Mouse (Mus musculus): Measurements from ENCODE around the gene Smg6. TPM values are rescaled to one million over a fixed set of nuclear protein-coding genes. Genes with fewer than 3 reads are reported as not detected.
A peak's percentile ranks its signal among the peaks of the same experiment; 100 is the strongest.

The Smg6 gene
- polyA plus RNA-seq, 1 experiment from 2014 or later: 19.8 TPM

DNA sequence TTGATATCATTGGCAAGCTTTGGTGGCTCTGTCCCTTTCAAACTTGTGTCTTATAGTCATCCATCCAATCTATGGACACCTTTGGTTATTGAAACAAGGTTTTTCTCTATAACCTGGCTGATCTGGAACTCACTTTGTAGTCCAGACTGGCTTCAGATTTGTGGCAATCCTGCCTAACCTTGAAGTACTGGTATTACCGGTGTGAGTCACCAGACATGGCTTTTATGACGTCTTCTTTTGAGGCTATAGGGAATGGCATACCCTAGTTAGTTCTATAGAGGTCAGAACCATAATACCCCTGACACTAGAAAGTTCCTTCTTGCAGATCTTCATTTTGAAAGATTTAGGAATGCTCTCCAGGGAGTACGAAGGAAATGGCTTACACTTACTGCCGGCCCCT, 120.2 kb downstream of the Smg6 start:
- Histone ChIP-seq H3K4me2 (replicated peaks; ENCODE audit: low read depth, low read length) (no peak overlapping the region), H3K36me3 (ENCODE audit: control insufficient read depth, insufficient read depth, low read length) (peaks cover 5% of the 10 kb centered on the region), H3K4me1 (ENCODE audit: control insufficient read depth, insufficient read depth, low read length) (peaks cover 36% of the 10 kb centered on the region), H3K9ac (ENCODE audit: low read depth, low read length) (no peak overlapping the region), H3K9me3 (ENCODE audit: control insufficient read depth, low read length) (no peaks in the 10 kb centered on the region), H3K27me3 (ENCODE audit: control insufficient read depth, insufficient read depth, low read length) (no peaks in the 10 kb centered on the region), H3K4me3 (ENCODE audit: low read length) (no peak overlapping the region), H3K27ac (ENCODE audit: low read depth, low read length) (peak overlapping the region; percentile 32; the same call in 1 of the 2 replicates)
- ATAC-seq (ENCODE audit: low FRiP score, low TSS enrichment): no peak
- 68% methylated on average over 4 of the region's 4 CpGs for WGBS

DNA sequence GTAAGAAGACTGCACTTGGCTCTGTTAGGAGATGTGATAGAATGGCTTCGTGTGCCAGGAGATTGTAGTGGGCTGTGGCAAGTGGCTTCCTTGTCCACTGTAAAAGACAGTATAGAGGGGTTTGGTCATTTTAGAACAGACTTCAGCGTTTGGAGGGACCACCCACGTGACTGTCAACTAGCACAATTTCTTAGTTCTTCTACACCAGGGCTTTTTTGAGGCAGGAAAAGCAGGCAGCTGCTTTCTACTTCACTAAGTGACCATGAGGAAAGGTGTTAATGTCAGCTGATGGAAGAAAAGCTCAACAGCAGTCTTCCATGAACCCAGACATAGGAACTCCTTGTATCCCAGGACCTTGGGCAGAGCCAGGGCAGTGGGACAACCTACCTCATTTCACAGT, 121.0 kb downstream of the Smg6 start:
- H3K36me3 ChIP-seq (ENCODE audit: control insufficient read depth, insufficient read depth, low read length): peaks cover 2% of the 10 kb centered on the region
- H3K27ac ChIP-seq (ENCODE audit: low read depth, low read length): peak overlapping the region; percentile 98
- H3K4me3 ChIP-seq (ENCODE audit: low read length): no peak overlapping the region
- H3K9me3 ChIP-seq (ENCODE audit: control insufficient read depth, low read length): no peaks in the 10 kb centered on the region
- no peak for ATAC-seq (ENCODE audit: low FRiP score, low TSS enrichment)
- H3K4me1 ChIP-seq (ENCODE audit: control insufficient read depth, insufficient read depth, low read length): peaks cover 44% of the 10 kb centered on the region
- H3K27me3 ChIP-seq (ENCODE audit: control insufficient read depth, insufficient read depth, low read length): no peaks in the 10 kb centered on the region
- no peak overlapping the region for H3K4me2 ChIP-seq (replicated peaks; ENCODE audit: low read depth, low read length)
- WGBS: 71% methylated on average over 3 of the region's 3 CpGs
- H3K9ac ChIP-seq (ENCODE audit: low read depth, low read length): no peak overlapping the region

DNA sequence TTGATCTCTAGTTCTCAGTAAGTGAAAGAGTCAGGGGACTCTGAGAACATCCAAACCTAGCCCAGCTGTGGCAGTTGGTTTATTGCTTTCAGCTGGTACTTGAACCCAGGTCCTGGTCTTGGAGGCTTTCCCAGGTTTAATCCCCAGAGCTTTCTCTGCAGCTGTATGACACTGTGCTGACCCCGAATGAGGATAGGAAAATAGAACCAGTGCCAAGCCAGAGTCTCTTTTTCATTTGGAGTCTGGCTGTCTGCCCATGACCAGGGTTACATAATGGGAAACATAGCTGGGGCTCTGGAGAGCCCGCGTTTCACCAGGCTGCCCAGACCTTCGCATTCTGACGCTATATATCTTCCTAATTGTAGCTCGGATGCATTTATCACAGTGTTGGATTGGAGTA, 121.4 kb downstream of the Smg6 start:
- no peak overlapping the region for H3K4me3 ChIP-seq (ENCODE audit: low read length)
- no peak overlapping the region for H3K4me2 ChIP-seq (replicated peaks; ENCODE audit: low read depth, low read length)
- peak overlapping the region; percentile 98 for H3K27ac ChIP-seq (ENCODE audit: low read depth, low read length)
- no peak overlapping the region for H3K9ac ChIP-seq (ENCODE audit: low read depth, low read length)
- H3K4me1 ChIP-seq (ENCODE audit: control insufficient read depth, insufficient read depth, low read length): peaks cover 48% of the 10 kb centered on the region
- H3K36me3 ChIP-seq (ENCODE audit: control insufficient read depth, insufficient read depth, low read length): no peaks in the 10 kb centered on the region
- H3K9me3 ChIP-seq (ENCODE audit: control insufficient read depth, low read length): no peaks in the 10 kb centered on the region
- WGBS: 46% methylated on average over 6 of the region's 6 CpGs
- H3K27me3 ChIP-seq (ENCODE audit: control insufficient read depth, insufficient read depth, low read length): no peaks in the 10 kb centered on the region
- peak; percentile 65 for ATAC-seq (ENCODE audit: low FRiP score, low TSS enrichment)

DNA sequence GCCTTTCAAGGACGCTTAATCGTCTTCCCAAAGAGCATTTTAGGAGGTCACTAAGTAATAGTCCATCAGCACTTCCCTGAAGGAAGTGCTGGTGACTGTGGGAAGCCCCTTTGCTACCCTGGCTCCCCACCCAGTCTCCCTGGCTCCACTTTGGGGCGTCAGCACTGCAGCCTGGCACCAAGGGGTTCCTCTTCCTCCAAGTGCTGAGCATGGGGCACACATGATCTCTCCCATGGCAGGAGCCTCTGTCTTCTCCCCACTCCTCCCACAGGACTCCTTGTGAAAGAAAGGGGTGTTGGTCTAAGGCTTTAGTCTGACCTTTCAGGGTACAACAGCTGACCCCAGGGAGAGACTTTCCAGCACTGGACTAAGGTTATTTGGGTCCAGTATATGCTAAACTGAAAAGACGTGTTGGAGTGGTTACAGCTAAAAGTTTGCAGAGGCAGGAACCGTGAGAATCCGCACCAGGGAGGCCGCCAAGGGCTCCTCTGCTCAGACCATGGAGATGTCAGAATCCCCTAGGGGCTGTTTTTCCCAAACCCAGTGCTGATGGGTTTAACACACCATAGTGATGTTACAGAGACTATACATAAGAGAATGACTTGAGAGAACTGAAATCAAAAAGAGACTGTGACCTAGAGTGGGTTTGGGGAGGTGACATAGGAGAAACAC, 122.2 kb downstream of the Smg6 start:
- H3K9me3 ChIP-seq (ENCODE audit: control insufficient read depth, low read length): no peaks in the 10 kb centered on the region
- no peaks in the 10 kb centered on the region for H3K27me3 ChIP-seq (ENCODE audit: control insufficient read depth, insufficient read depth, low read length)
- no peak overlapping the region for H3K4me3 ChIP-seq (ENCODE audit: low read length)
- peak overlapping the region; percentile 98 for H3K27ac ChIP-seq (ENCODE audit: low read depth, low read length)
- ATAC-seq (ENCODE audit: low FRiP score, low TSS enrichment): no peak
- 62% methylated on average over 7 of the region's 7 CpGs for WGBS
- H3K9ac ChIP-seq (ENCODE audit: low read depth, low read length): no peak overlapping the region
- no peak overlapping the region for H3K4me2 ChIP-seq (replicated peaks; ENCODE audit: low read depth, low read length)
- H3K4me1 ChIP-seq (ENCODE audit: control insufficient read depth, insufficient read depth, low read length): peaks cover 56% of the 10 kb centered on the region
- H3K36me3 ChIP-seq (ENCODE audit: control insufficient read depth, insufficient read depth, low read length): no peaks in the 10 kb centered on the region

DNA sequence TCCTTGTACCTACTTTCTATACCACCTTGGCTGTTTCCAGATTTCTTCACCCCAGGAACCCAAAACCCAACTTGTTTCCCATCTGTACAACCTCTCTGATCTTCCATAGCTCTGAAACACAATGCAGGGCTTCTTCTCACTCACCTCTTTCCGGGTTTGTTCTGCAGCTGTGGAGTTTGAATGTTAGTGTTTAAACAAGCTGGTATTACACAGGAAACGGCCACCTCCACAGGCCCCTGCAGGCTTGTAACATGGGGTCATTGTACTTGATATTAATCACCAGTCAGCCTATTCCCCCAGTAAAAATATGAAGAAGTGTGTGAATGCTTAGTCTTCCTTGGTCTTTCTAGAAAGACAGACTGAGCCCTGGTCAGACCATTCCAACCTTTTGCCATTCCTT, 123.5 kb downstream of the Smg6 start:
- peak overlapping the region; percentile 98 for H3K27ac ChIP-seq (ENCODE audit: low read depth, low read length)
- no peaks in the 10 kb centered on the region for H3K36me3 ChIP-seq (ENCODE audit: control insufficient read depth, insufficient read depth, low read length)
- H3K4me1 ChIP-seq (ENCODE audit: control insufficient read depth, insufficient read depth, low read length): peaks cover 65% of the 10 kb centered on the region
- 11% methylated on average over 2 of the region's 2 CpGs for WGBS
- H3K9ac ChIP-seq (ENCODE audit: low read depth, low read length): no peak overlapping the region; the same call in 1 of the 2 replicates
- no peaks in the 10 kb centered on the region for H3K9me3 ChIP-seq (ENCODE audit: control insufficient read depth, low read length)
- no peak for ATAC-seq (ENCODE audit: low FRiP score, low TSS enrichment)
- no peak overlapping the region for H3K4me3 ChIP-seq (ENCODE audit: low read length)
- H3K27me3 ChIP-seq (ENCODE audit: control insufficient read depth, insufficient read depth, low read length): no peaks in the 10 kb centered on the region
- no peak overlapping the region for H3K4me2 ChIP-seq (replicated peaks; ENCODE audit: low read depth, low read length)

DNA sequence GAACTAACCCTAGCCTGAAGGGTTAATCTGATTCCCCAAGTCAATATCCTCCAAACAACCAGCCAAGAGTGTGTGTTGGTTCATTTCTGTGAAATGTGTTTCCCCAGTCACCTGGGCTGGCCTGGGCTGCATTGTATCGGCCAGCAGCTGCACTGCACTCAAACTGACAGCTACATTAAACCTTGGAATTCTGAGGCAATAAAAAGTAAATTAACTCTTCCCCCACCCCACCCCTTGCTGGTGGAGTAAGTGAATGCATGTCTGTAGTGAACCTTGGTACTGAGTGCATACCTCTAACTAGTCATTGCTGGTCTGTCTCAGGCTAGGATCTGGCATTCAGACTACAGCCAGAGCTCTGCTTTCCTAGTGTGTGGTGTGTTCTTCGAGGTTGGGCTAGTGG, 124.2 kb downstream of the Smg6 start:
- 15% methylated on average over 2 of the region's 2 CpGs for WGBS
- H3K4me3 ChIP-seq (ENCODE audit: low read length): no peak overlapping the region
- H3K9ac ChIP-seq (ENCODE audit: low read depth, low read length): no peak overlapping the region; the same call in 1 of the 2 replicates
- peak; percentile 56 for ATAC-seq (ENCODE audit: low FRiP score, low TSS enrichment)
- H3K36me3 ChIP-seq (ENCODE audit: control insufficient read depth, insufficient read depth, low read length): 0 out of 2 replicates have a peak, but pooled peaks cover under 1% of the 10 kb centered on the region
- H3K4me2 ChIP-seq (replicated peaks; ENCODE audit: low read depth, low read length): no peak overlapping the region
- H3K4me1 ChIP-seq (ENCODE audit: control insufficient read depth, insufficient read depth, low read length): peaks cover 68% of the 10 kb centered on the region
- no peaks in the 10 kb centered on the region for H3K27me3 ChIP-seq (ENCODE audit: control insufficient read depth, insufficient read depth, low read length)
- no peaks in the 10 kb centered on the region for H3K9me3 ChIP-seq (ENCODE audit: control insufficient read depth, low read length)
- peak overlapping the region; percentile 98; the same call in 1 of the 2 replicates for H3K27ac ChIP-seq (ENCODE audit: low read depth, low read length)

DNA sequence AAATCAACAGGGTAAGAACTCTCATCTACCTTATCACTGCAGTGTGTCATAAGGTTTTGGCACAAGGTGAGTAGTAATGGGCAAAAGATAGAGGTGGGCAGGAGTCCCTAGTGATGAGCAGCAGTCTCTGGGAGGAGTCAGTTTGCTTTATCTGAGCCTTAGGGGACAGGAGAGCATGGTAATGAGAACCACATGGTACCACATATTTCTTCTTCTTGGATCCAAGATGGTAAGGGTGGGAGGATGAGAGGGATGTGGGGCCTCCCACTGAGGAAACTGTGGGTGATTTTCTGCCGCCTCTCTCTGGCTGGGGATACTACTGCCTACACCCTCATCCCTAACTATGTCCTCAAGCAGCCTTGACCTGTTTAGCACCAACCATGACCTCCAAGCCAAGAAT, 125.6 kb downstream of the Smg6 start:
- H3K9ac ChIP-seq (ENCODE audit: low read depth, low read length): peak overlapping the region; percentile 31; the same call in 1 of the 2 replicates
- peak overlapping the region; percentile 91 for H3K27ac ChIP-seq (ENCODE audit: low read depth, low read length)
- H3K27me3 ChIP-seq (ENCODE audit: control insufficient read depth, insufficient read depth, low read length): no peaks in the 10 kb centered on the region
- ATAC-seq (ENCODE audit: low FRiP score, low TSS enrichment): no peak
- H3K4me2 ChIP-seq (replicated peaks; ENCODE audit: low read depth, low read length): no peak overlapping the region
- 0 out of 2 replicates have a peak, but pooled peaks cover 3% of the 10 kb centered on the region for H3K36me3 ChIP-seq (ENCODE audit: control insufficient read depth, insufficient read depth, low read length)
- no peak overlapping the region for H3K4me3 ChIP-seq (ENCODE audit: low read length)
- no peaks in the 10 kb centered on the region for H3K9me3 ChIP-seq (ENCODE audit: control insufficient read depth, low read length)
- H3K4me1 ChIP-seq (ENCODE audit: control insufficient read depth, insufficient read depth, low read length): peaks cover 74% of the 10 kb centered on the region
- WGBS: 17% methylated on average over 1 of the region's 1 CpGs

DNA sequence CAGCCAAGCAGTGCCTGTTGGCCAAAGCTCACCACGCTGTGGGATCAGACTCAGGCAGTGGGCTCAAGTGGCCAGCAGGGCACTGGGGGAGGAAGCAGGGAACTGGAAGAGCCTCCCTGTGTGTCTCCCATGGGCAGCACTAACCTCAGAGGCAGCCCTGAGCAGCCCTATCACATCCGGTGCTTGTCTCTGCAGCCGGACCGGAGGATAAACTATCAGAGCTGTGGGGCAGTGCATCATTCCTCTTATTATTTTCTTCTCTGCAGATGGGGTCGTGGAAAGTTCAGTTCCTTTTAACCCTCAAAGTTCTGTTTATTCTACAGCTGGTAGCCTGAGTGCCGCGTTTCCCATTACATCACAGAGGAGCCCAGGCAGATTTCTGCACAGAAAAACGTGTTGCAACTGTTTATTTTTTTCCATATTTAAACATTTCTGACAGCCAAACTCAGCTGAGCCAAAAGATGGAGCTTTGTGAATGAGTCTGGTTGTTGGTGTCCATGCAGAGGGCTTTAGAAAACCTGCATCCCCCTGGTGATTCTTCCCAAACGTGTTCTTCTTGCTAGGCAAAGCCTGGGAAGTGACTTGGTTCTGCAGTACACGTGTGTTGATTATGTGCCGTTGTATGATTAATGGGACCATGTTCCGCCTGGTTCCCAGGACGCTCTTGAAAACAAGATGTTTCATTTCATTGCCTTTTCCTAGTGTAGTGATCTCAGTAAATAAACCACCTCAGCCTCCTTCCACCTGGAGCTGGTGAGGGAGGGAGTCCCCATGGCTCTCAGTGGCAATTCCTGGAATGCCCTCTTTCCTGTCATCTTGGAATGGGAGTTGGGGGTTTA, 126.3 kb downstream of the Smg6 start:
- H3K9me3 ChIP-seq (ENCODE audit: control insufficient read depth, low read length): no peaks in the 10 kb centered on the region
- no peaks in the 10 kb centered on the region for H3K27me3 ChIP-seq (ENCODE audit: control insufficient read depth, insufficient read depth, low read length)
- H3K4me2 ChIP-seq (replicated peaks; ENCODE audit: low read depth, low read length): no peak overlapping the region
- H3K36me3 ChIP-seq (ENCODE audit: control insufficient read depth, insufficient read depth, low read length): 0 out of 2 replicates have a peak, but pooled peaks cover 3% of the 10 kb centered on the region
- WGBS: 10% methylated on average over 13 of the region's 13 CpGs
- H3K4me3 ChIP-seq (ENCODE audit: low read length): no peak overlapping the region
- H3K9ac ChIP-seq (ENCODE audit: low read depth, low read length): peak overlapping the region; percentile 31; the same call in 1 of the 2 replicates
- peak; percentile 69 for ATAC-seq (ENCODE audit: low FRiP score, low TSS enrichment)
- H3K4me1 ChIP-seq (ENCODE audit: control insufficient read depth, insufficient read depth, low read length): peaks cover 69% of the 10 kb centered on the region
- peak overlapping the region; percentile 91 for H3K27ac ChIP-seq (ENCODE audit: low read depth, low read length)

DNA sequence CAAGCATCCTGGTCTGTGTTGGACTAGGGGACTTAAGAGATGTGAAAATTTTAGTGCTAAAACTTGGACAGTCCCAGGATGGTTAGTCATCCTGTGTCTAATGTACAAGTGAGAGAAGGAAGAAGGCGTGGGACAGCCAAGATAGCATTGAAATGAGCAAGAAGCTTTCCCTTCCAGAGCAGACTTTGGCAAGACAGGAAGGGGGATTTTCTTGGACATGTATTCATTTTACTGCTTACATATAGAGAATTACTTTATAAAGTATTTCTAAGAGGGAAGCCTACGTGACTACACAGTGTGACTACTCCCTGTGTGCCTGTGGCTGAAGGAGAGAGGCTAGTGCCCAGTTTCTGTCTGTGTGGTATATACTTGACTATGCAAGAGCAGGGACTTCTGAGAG, 127.4 kb downstream of the Smg6 start:
- peaks cover 65% of the 10 kb centered on the region for H3K4me1 ChIP-seq (ENCODE audit: control insufficient read depth, insufficient read depth, low read length)
- no peak for ATAC-seq (ENCODE audit: low FRiP score, low TSS enrichment)
- H3K36me3 ChIP-seq (ENCODE audit: control insufficient read depth, insufficient read depth, low read length): peaks cover 3% of the 10 kb centered on the region; the same call in 1 of the 2 replicates
- peak overlapping the region; percentile 91 for H3K27ac ChIP-seq (ENCODE audit: low read depth, low read length)
- no peaks in the 10 kb centered on the region for H3K27me3 ChIP-seq (ENCODE audit: control insufficient read depth, insufficient read depth, low read length)
- H3K4me2 ChIP-seq (replicated peaks; ENCODE audit: low read depth, low read length): no peak overlapping the region
- no peak overlapping the region for H3K4me3 ChIP-seq (ENCODE audit: low read length)
- H3K9me3 ChIP-seq (ENCODE audit: control insufficient read depth, low read length): no peaks in the 10 kb centered on the region
- peak overlapping the region; percentile 37; the same call in 1 of the 2 replicates for H3K9ac ChIP-seq (ENCODE audit: low read depth, low read length)
- WGBS: 74% methylated on average over 2 of the region's 2 CpGs

All from kidney, embryonic 14.5 days (tissue).